Mouse (Mus musculus): ENCODE measurements around the gene Zfp248. TPM values are rescaled to one million over a fixed set of nuclear protein-coding genes. Genes with fewer than 3 reads are reported as not detected.

Gene Zfp248
- 10 to 100 TPM; 14.4 to 14.9 TPM for total RNA-seq (2021)

DNA sequence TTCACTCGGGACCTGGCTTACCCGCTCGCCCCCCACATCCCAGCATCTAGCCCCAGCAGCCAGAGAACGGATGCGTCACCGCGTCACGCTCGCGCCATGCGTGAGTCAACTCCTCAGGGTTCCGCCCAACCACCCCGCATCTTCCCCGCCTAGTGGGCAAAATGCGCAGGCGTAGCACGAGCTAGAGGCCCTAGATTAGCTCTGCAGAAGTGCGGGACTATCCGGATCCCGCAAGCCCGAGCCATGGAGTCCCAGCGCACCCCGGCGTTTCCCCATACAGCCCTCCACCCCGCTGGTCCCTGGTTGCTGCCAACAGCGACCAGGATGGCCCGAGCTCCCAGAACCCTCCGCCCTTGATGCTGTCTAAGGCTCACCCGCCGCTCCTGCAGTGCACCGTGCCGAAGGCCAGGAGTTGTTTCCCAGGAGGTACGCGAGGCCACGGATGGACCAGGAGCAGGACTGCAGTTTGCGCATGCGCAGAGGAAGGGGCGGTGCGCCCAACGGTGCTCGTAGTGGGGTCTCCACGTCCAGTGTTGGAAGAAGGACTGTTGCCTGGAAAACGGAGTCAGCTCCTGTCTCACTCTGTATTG lies at the start of gene Zfp248:
Gene Zfp248 (minus strand): TSS at position 487 of the 590 bp plus-strand sequence.
- peak; percentile 87 to 90 for DNase-seq (ENCODE audit: extremely low spot score in 1 of 2, low spot score in 1 of 2)

DNA sequence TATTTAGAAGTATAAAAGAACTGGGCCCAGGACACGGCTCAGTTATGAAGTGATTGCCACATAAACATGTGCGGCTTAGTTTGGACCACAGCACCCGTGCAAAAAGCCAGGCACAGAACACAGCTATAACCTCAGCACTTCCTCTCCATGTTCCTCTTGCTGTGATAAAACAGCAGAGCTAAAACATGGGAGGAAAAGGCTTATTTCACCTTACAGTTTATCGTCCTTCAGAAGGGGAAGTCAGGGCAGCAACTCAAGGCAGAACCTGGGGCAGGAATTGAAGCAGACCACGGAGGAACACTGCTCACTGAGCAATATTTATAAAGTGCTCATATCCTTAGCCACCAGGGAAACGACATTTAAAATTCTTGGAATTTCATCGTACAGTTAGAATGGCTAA lies 43.7 kb upstream of the Zfp248 start:
- DNase-seq (ENCODE audit: extremely low spot score in 1 of 2, low spot score in 1 of 2), result no peak

DNA sequence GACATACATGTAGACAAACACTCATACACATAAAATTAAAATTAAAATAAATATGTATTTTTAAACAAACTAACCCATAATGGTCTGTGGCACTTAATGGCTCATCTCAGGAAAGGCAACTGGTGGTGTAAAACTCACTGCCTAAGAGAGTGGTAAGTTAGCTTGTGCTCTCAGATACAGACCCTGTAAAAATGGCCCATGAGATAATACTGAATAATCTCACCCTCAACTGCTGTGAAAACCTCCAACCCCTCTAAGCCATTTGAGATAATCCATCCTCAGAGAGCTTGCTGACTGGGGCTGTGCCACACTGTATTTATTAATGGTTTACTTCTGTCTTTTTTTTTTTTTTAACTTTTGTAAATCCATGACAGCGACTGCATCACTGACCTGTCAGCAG lies 26.8 kb upstream of the Zfp248 start:
- no peak for DNase-seq (ENCODE audit: extremely low spot score in 1 of 2, low spot score in 1 of 2)

DNA sequence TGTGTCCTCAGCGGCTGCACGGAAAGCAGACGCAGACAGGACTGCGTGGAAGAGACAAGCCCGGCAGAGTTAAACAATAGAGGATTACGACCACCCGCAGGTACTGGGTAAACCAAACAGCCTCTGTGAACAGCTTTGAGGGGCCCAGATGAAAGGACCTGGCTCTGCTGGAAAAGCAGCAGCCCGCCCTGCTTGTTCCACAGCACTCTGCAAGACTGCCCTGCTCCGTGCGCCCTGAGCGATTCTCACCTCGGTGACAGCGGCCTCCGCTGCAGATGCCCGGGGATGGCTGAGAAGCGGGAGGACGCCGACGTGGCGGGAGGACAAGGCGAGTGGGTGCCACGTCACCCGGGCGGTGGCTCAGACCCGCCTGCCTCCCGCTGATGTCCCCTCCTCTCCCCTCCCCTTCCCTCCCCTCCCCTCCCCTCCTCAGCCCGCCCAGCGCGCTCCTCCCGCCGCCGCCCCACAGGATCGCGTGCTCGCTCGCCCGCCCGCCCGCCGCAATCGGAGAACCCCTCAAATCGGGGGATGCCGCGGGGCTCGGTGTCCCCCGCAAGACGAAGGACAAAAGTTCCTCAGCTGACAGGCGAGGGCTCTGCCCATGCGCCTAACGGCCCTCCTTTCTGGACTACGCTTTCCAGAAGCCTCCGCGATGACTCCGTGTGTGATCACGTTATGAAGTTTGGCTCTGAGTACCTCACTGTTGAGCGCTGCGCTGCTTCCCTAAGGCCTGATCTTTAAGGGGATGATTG lies 23.8 kb upstream of the Zfp248 start, which contains the start of gene Zfp9:
Gene Zfp9 (minus strand): TSS at position 364 of the 752 bp plus-strand sequence.
- peak; percentile 71 for DNase-seq (ENCODE audit: extremely low spot score in 1 of 2, low spot score in 1 of 2)

DNA sequence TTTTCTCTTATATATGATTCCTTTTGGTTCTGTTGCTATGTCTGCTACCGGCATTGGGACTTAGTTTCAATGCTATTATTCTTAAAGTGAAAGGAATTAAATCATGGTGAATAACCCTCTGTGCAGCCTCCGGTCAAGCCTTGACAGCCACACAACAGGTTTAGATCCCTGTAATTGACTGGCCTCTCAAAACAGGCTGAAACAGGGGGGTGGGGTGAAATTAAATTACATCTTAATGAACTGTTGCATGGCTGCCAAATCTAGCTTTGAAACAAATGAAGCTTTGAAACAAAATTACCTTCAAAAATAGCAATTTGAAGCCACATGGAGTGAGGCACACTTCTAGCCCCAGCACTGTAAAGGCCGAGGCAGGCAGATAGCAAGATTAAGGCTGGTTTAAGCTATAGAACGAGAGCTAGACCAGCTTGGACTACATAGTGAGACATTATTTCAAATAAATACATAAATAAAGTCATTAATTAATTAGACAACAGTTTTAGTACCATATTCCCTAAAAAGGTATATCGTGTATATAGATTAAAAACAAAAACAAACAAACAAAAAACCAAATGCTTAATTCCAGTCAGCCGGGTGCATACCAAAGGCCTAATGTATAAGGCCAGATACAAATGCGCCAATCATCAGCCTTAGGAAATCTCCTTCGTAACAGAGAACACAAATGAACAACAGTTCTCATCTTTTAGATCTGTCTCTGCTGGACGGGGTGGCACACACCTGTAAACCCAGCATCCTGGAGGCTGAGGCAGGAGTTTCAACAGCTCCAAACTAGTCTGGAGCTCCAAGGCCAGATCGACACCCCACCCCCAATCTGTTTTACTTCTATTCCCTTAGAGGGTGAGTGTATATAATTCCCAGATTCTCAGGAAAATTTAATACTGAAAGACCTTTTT lies 22.8 kb upstream of the Zfp248 start:
- no peak for DNase-seq (ENCODE audit: extremely low spot score in 1 of 2, low spot score in 1 of 2)

DNA sequence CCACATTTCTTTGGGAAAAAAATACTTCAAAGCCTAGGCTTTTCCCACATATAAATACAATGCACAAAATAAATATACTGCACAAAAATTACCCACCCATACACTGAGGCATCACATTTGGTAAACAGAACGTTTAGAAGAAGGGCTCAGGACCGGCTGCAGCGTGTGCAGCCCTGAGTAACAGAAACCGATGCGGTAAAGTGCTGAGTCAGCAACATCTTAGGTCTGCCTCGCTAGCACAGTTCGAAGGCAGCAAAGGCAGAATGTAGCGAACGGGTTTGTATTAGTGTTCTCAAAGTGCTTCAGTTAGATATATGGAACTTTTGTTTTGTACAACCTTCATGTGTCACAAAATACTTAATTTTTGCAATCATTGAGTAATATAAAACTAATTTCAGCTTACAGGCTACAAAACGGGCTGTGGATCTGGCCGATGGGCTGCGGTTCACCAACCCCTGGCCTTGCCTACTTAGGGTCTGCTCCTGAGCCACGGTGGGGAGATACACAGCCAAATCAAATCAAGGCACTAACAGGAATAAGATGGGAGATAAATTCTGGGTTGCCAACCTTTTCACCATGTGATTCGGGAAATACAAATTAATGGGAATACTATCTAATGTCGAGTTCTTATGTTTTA lies 6.9 kb upstream of the Zfp248 start:
- DNase-seq (ENCODE audit: extremely low spot score in 1 of 2, low spot score in 1 of 2), result no peak

DNA sequence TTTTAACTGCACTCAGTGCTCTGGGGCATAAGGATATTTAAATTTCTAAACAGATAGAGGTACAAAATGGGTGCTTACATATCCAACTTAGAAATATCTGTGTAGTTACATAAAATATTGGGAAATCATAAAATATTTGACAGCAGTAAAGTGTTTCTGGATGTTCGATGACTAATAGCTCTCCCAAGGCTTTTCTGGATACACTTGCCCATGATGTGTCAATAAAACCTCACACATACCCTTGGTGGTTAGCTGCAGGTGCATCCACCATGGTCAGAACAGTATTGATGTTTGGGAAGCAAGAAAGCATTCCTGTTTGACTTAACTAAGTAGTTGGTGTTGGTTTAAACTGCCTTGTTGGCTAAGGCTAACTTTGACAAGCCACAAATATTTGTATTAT lies 2.4 kb upstream of the Zfp248 start:
- DNase-seq (ENCODE audit: extremely low spot score in 1 of 2, low spot score in 1 of 2), result no peak

DNA sequence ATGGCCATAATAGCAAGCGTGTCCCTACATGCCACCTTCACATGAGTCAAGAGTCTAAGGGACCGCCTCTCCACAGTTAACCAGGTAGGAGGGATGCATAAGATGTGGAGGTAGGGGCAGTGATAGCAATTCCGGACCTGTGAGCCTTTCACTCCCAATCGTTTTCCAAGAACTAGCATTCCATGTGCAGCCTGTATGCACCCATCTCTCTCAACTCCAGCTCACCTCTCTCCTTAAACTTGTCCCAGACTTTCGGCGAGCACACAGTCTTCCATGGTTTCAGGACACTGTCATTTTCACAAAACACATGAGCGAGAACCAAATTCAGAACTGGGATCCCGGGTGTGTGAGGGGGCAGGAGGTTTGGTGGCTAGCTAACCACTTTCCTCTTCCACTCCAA lies 876 bp downstream of the Zfp248 start:
- peak in 1 of 2 experiments; percentile 7 for DNase-seq (ENCODE audit: extremely low spot score in 1 of 2, low spot score in 1 of 2)

DNA sequence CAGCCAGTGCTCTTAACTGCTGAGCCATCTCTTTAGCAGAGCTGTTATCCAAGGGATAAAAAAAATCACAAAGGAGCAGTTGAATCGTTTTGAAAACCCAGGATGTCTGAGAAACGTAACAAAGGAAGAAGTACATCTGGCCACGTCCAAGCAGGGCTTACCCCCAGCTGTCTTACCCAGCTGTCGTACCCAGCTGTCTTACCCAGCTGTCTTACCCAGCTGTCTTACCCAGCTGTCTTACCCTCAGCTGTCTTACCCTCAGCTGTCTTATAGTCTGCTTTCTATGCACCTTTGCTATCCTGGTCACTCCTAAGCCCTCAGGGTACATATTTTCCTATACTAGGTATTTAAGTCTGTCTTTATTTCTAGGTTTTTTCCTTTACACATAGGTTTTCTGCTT lies 23.8 kb downstream of the Zfp248 start:
- DNase-seq (ENCODE audit: extremely low spot score in 1 of 2, low spot score in 1 of 2), result no peak

DNA sequence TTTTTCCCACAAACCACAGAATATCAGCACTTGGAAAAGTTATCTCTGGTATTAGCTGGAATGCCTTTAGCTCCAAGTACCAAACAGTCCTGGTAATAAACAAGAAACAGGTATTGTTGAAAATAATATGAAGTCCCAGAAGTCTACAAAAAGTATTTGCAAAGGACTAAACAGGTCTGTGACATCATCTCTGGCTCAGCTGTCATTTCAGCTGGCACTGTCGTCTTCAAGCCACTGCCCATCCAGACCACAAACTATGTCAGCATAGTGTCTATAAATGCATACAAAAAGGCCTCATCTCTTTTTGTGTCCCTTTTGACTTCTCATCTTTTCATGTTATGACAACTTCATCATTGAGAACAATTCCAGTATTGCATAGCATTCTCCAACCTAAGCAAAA lies 28.7 kb downstream of the Zfp248 start:
- no peak for DNase-seq (ENCODE audit: extremely low spot score in 1 of 2, low spot score in 1 of 2)

DNA sequence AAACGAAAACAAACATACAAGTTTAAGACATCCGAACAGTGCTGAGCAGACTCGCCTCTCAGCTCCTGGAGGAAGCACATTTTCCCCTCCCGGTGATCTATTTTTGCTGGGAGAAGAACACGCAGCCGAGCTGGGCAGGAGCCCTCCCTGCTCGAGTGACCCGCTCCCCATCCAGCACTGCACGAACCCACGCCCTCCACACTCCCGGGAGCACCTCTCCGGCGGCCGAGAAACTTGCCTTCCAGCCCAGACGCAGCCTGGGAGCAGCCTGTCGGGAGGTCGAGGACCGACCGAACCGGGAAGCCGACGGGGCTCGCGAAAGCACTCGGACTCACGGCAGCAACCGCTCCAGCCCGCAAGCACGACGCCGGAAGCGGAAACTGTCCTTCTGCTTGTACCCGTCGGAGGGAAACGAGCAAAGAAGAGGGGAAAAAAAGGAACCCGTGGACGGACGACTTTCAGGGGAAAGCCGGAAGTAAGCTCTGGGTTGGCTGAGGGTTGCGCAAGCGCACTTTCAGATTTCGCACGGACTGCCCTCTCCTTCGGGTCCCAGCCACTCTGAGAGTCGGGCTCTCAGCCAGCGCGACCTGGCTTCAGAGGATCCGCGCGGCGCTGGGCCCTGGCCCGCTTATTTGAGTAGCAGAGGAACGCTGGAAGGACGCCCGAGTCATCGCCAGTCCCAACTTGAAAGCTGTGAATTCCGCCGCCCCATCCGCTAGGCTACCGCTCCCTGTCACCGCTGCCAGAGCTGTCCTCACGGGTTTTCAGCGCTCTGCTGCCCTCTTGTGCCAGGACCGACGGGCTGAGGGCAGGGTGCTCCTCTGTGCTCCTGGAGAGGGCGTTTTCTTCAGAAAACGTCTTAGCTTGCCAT lies 36.0 kb downstream of the Zfp248 start, which contains the start of gene Bms1:
Gene Bms1 (minus strand): TSS at position 425 of the 871 bp plus-strand sequence.
- peak; percentile 93 to 96 for DNase-seq (ENCODE audit: extremely low spot score in 1 of 2, low spot score in 1 of 2)

DNA sequence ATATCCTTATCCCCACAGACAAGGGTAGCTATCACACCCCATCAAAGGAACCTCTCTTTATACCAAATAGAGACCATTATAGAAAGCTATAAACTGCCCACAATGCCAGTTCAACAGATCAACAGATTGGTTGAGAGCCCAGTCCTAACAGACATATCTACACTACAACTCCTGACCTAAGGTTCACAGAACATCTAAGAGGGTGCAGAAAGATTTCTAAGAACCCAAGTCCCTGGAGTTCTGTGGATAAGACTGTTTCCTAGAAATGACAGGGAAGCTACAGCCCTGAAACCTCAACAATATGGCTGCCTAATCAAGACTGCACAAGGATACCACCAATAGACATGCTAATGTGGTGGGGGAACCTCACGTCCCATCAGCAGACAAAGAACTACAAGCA lies 44.9 kb downstream of the Zfp248 start:
- DNase-seq (ENCODE audit: extremely low spot score in 1 of 2, low spot score in 1 of 2), result no peak

DNA sequence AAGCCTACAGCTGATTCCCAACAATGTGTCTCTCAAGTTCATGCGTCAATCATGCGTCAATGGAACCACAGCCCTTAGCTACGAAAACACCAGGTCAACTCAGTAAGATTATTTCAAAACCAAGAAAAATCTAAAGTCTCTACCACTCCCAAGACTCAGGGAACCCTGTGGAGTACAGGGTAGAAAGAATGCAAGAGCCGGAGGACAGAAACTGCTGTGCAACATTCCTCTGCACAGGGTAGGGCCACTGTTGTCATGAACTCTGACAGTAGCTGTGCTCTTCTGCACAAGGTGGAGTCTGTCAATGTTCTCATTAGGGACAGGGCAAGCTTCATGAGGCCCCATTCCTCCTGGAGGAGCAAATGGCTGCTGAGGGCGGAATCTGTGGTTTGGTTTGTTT lies 46.8 kb downstream of the Zfp248 start:
- DNase-seq (ENCODE audit: extremely low spot score in 1 of 2, low spot score in 1 of 2), result no peak

DNA sequence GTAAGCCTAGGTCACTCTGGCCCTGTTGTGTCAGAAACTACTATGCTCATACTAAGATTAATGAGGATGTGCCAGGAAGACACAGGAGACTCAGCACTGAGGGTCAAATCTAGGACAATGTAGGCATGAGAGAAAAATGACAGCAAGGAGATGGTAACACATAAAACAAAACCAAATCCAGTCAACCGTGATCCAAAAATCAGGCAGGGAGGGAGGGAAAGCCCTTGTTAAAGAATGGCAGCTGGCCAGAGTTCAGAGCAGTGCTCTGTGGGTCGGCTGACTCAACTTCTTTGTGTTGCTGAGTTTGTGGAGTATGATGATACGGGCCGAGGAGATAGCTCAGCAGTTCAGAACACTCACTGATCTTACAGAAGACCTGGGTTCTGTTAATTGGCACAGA lies 48.9 kb downstream of the Zfp248 start:
- no peak for DNase-seq (ENCODE audit: extremely low spot score in 1 of 2, low spot score in 1 of 2)

DNA sequence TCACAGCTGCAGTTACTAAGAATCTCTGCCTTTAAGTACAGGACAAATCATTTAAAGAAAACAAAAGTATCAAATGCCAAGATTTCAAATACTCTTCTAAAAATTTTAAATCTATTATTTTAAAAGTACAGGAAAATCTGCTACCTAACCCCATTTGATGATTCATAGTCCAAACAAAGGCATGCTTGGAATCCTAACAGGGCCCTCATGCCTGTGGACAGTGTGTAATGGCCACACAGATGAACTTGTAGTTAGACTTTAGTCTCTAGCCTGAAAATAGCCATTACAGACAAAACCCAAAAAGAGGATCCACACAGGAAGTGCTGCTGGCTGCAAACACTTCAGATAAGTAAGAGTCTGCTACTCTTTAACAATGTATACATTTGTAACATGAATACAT lies 64.6 kb downstream of the Zfp248 start:
- no peak for DNase-seq (ENCODE audit: extremely low spot score in 1 of 2, low spot score in 1 of 2)

DNA sequence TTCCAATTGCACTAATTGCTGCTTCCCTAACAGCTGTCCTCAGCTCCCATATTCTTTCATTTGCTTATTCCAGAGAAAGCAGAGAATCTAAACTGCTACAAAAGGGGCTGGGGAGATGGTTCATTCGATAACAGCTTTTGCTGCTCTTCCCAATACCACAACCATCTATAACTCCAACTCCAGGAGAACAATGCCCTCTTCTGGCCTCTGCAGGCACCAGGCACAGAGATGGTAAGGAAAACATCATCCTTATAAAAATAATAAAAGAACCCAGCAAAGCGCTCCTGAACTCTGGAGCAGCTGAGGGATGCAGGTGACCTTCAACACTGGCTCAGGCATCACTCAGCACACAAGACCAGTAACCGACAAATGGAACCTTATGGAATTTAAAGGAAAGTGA lies 69.4 kb downstream of the Zfp248 start:
- DNase-seq (ENCODE audit: extremely low spot score in 1 of 2, low spot score in 1 of 2), result no peak

DNA sequence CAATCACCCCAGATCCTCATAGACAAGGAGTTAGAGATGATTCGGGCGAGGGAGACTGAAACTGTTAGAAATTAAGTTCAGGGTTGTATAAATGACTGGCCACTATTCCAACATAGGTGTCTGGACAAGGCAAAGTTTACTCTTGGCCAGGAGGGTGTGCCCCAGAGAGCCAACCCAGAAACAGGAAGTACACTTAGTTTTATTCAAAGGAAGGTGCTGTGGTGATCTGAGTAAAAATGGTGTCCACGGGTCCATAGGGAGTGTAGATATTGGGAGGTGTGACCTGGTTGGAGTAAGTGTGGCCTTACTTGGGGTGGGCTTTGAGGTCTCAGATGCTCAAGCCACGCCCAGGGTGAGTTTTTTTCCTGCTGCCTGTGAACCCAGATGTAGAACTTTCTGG lies 74.1 kb downstream of the Zfp248 start:
- no peak for DNase-seq (ENCODE audit: extremely low spot score in 1 of 2, low spot score in 1 of 2)

DNA sequence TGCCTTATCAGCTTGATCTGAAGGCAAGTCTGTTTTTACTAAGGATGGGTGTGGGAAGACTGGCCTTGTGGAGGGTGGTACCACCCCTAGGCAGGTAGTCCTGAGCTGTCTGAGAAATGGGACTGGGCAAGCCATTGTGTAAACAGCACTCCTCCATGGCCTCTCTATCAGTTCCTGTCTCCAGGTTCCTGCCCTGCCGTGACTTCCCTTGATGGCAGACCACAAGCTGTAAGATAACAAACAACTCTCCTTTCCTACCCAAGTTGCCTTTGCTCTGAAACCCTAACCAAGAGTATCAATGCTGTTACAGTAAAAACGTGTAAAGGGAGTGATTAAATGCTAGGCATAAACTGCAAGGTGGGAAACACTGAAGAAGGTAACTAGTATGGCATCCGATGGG lies 74.7 kb downstream of the Zfp248 start:
- DNase-seq (ENCODE audit: extremely low spot score in 1 of 2, low spot score in 1 of 2), result no peak

DNA sequence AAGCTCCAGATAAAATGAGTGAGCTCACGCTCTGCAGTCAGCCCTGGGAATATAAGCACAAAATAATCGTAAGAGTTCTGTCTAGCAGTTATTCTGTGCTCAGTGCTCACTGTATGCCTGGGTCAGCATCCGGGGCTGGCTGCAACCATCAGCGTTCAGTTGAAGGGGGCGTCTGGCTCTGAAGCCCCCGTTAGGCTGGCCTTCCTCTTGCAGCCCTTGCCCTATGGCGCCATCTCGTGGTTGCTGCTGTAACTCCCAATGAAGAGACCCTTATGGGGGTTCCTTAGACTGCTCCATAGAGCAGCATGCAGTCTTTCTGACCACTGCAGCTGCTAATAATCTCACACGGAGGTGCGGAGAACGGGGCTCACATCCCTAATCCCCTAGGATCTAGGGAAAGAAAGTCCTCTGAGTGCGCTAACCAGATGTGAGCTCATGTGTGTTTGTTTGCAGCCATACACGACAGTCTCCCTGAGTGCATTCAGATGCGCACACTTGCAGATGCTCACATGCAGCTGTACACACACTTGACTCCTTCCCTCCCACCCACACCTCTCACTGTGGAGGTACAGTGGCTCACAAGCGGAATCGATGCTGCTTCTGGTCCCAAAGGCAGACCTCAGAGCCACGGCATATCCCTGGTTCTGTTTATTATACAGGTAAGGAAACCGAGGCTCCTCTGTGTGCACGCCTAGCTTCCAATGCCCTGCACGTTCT lies 75.7 kb downstream of the Zfp248 start:
- DNase-seq (ENCODE audit: extremely low spot score in 1 of 2, low spot score in 1 of 2), result peak; percentile 78 to 94

All from layer of hippocampus, postnatal 25 days (tissue).